Mouse (Mus musculus): ENCODE measurements around the gene Fignl1. TPM values are rescaled to one million over a fixed set of nuclear protein-coding genes. Genes with fewer than 3 reads are reported as not detected.

The Fignl1 gene
- 7.8 and 10.1 TPM in 2 replicates for polyA plus RNA-seq (2015; fragmentation: Nextera tagmentation; extraction: Ambion mirVana)

GRCm38 (mm10) chr11:11808820-11809403 lies at the start of gene Fignl1:
TSS of gene Fignl1 (minus strand) at chr11:11808962.

Other genes starting within 250 kb of the Fignl1 start
- not detected in 2 replicates for gene 4930512M02Rik, start 181.1 kb downstream of the Fignl1 start, polyA plus RNA-seq (2015; fragmentation: Nextera tagmentation; extraction: Ambion mirVana)
- gene Ikzf1, start 124.0 kb downstream of the Fignl1 start, polyA plus RNA-seq (2015; fragmentation: Nextera tagmentation; extraction: Ambion mirVana) = 0.95 and 1.3 TPM in 2 replicates
- 171 and 195 TPM in 2 replicates for gene Ddc, start 89.2 kb upstream of the Fignl1 start, polyA plus RNA-seq (2015; fragmentation: Nextera tagmentation; extraction: Ambion mirVana)
- 336 and 388 TPM in 2 replicates for gene Grb10, start 229.7 kb upstream of the Fignl1 start, polyA plus RNA-seq (2015; fragmentation: Nextera tagmentation; extraction: Ambion mirVana)